Mouse (Mus musculus): ENCODE results near the gene Cds2. TPM values are rescaled to one million over a fixed set of nuclear protein-coding genes. Genes with fewer than 3 reads are reported as not detected.
A peak's percentile ranks its signal among the peaks of the same experiment; 100 is the strongest.
"Not testable (repeated sequence)": the region's sequence is repeated elsewhere in the genome, so short reads cannot be mapped to it uniquely, and the experiment has no call there.

Gene Cds2
- polyA plus RNA-seq, 1 experiment from 2014 or later = 57.8 TPM

DNA sequence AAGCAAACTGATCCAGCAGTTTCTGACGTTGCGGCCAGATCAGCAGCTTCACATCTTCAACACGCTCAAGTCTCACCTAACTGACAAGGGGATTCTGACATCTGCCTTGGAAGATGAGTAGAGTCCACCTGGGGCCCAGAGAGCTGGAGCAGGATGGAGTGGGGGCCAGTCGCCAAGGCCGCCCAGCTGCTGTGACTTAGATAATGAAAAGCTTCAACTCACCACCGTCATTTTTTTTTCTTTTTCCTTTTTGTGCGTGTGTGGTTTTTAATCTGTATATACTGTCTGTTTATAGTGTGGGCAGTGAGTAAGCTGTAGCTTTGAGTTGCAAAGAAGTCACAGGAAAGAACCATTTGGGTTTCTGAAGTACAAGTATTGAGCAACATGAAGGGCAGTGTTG, 42.2 kb downstream of the Cds2 start:
- Histone ChIP-seq H3K4me1 (no peaks in the 10 kb centered on the region), H3K4me3 (replicated peaks) (no peak overlapping the region), H3K27me3 (replicated peaks) (no peaks in the 10 kb centered on the region), H3K36me3 (peaks cover 76% of the 10 kb centered on the region), H3K27ac (replicated peaks) (no peak overlapping the region), H3K9me3 (replicated peaks) (no peaks in the 10 kb centered on the region), H3K4me2 (no peak overlapping the region), H3K9ac (replicated peaks) (no peak overlapping the region)
- 93% methylated on average over 7 of the region's 7 CpGs for WGBS
- no peak for ATAC-seq (ENCODE audit: low FRiP score)

DNA sequence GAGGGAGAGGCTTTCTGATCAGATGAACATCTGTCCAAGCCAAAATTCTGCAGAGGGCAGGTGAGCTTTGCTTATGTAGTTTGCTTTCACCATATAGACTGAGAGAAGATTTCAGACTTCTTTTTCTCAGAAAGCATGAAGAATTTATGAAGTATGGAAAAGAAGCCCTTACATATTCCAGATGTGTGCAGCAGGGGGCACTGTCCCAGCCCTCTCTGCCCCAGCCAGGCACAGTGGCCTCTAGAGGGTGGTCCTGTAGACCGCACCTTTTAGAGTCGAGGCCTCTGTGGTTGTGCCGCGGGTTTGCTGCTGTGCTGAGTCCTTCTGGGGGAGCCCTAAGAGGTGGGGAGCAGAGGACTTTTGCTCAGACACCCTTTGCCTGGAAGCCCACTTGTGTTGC, 43.0 kb downstream of the Cds2 start:
- no peaks in the 10 kb centered on the region for H3K27me3 ChIP-seq (replicated peaks)
- no peaks in the 10 kb centered on the region for H3K9me3 ChIP-seq (replicated peaks)
- H3K4me1 ChIP-seq = no peaks in the 10 kb centered on the region
- ATAC-seq (ENCODE audit: low FRiP score) = no peak
- 65% methylated on average over 4 of the region's 4 CpGs for WGBS
- no peak overlapping the region for H3K27ac ChIP-seq (replicated peaks)
- no peak overlapping the region for H3K9ac ChIP-seq (replicated peaks)
- no peak overlapping the region for H3K4me3 ChIP-seq (replicated peaks)
- H3K36me3 ChIP-seq = peaks cover 74% of the 10 kb centered on the region
- no peak overlapping the region for H3K4me2 ChIP-seq

DNA sequence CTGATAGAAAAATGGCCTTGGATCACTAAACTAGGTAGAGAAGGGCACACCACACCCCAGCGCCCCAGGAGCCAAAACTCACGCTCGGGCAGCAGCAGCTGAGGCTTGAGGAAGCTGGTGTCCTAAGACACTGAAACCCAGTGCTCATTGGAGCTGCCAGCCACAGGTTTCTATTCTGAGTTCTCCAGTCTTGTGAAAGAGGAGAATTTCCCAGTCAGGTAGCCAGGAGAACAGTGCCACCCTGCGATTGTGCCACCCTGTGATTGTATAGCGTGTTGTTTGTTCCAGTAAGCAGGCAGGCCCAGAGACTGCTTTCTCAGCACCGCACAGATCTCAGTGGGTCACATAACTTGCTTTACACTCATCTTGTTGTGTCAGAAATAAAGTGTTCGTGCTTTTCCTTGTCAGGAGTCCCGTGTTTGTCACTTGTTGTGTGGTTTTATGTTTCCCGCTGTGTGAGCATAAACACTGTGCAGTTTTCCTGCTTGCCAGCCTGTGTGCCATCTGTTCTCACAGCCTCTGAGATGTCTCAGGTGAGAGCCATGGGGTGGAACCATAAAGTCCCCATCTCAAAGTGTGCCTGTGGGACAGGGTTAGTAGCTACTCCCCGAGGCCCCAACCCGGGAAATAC, 44.4 kb downstream of the Cds2 start:
- H3K27ac ChIP-seq (replicated peaks) = no peak overlapping the region
- peaks cover 64% of the 10 kb centered on the region for H3K36me3 ChIP-seq
- no peaks in the 10 kb centered on the region for H3K27me3 ChIP-seq (replicated peaks)
- no peak for ATAC-seq (ENCODE audit: low FRiP score)
- no peaks in the 10 kb centered on the region for H3K9me3 ChIP-seq (replicated peaks)
- no peak overlapping the region for H3K9ac ChIP-seq (replicated peaks)
- no peaks in the 10 kb centered on the region for H3K4me1 ChIP-seq
- 91% methylated on average over 11 of the region's 11 CpGs for WGBS
- H3K4me3 ChIP-seq (replicated peaks) = no peak overlapping the region
- H3K4me2 ChIP-seq = no peak overlapping the region

DNA sequence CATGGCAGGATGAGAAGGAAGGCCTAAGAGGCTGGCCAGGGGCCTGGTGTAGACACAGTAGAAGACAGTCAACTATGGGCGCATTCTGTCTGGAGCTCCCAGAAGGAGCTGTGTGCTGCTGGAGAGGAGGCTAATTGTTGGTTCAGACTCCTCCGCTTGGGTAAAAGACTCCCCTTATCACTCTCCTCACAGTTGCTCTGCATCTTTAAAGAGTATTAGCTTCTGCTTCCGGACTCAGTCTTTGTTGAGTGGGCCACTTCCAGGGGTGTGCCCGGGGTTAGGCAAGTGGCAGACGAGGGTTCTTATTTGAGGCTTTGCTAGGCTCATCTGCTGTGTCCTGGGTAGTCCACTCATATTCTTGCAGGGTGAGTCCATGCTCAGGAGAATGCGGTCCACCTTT, 45.9 kb downstream of the Cds2 start:
- Histone ChIP-seq H3K4me2 (no peak overlapping the region), H3K36me3 (peaks cover 60% of the 10 kb centered on the region), H3K9ac (replicated peaks) (no peak overlapping the region), H3K4me1 (no peaks in the 10 kb centered on the region), H3K9me3 (replicated peaks) (no peaks in the 10 kb centered on the region), H3K27ac (replicated peaks) (no peak overlapping the region), H3K4me3 (replicated peaks) (no peak overlapping the region), H3K27me3 (replicated peaks) (no peaks in the 10 kb centered on the region)
- 98% methylated on average over 6 of the region's 6 CpGs for WGBS
- ATAC-seq (ENCODE audit: low FRiP score) = no peak

DNA sequence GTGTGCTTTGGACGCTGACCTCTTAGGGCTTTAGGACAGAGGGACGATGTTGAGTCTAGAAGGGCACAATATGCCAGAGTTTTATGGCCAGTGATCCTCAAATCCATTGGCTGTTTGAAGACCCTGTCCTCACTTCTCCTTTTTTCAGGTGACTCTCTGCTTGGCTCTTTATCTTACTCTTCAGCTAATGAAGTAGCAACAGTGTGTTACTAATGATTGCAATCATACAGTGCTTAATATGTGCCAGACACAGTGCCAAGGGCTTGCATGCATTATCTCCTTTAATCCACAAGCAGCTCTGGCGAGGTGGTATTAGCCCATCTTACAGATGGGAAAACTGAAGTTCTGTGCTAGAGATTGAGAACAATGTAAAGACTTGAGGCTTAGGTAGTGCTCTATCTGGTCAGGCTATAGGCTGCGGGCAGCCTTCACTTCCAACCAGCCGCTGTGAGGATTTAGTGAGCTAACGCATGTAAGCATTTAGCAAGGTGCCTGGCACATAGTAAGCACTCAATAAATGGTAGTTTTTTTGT, 46.5 kb downstream of the Cds2 start:
- no peak overlapping the region for H3K4me2 ChIP-seq
- no peak overlapping the region for H3K4me3 ChIP-seq (replicated peaks)
- no peak overlapping the region for H3K9ac ChIP-seq (replicated peaks)
- no peaks in the 10 kb centered on the region for H3K27me3 ChIP-seq (replicated peaks)
- H3K27ac ChIP-seq (replicated peaks) = no peak overlapping the region
- 96% methylated on average over 6 of the region's 6 CpGs for WGBS
- no peak for ATAC-seq (ENCODE audit: low FRiP score)
- H3K36me3 ChIP-seq = peaks cover 53% of the 10 kb centered on the region
- no peaks in the 10 kb centered on the region for H3K4me1 ChIP-seq
- no peaks in the 10 kb centered on the region for H3K9me3 ChIP-seq (replicated peaks)

DNA sequence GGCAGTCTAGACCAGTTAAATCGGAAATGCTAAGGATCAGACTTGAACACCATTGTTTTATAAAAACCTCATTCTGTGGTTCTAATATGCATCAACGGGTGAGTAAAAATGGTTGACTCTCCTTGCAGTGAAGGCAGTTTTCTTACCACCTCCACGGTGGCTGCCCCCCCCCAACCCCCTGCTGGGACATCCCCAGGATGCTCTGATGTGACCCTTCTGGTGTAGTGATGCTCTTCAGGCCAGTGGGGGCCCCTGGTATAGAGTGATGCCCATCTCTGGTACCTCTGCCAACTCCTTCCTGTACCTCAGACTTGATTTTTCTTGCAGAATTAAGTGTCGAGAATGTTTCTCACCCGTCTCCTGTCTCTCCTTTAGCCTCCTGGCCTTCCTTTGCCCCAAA, 49.7 kb downstream of the Cds2 start:
- ATAC-seq (ENCODE audit: low FRiP score) = no peak

DNA sequence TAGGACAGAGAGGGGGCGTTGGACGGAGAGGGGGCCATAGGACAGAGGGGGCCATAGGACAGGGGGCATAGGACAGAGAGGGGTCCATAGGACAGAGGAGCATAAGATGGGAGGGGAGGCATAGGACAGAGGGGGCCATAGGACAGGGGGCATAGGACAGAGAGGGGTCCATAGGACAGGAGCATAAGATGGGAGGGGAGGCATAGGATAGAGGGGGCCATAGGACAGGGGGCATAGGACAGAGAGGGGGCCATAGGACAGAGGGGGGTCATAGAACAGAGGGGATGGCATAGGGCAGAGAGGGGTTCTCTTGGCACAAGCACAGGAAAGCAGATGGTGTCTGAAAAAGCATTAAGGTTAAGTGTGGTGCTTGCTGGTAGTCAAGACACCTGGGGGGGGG, 50.6 kb downstream of the Cds2 start:
- ATAC-seq (ENCODE audit: low FRiP score) = no peak
- 100% methylated on average over 2 of the region's 2 CpGs for WGBS
- no peaks in the 10 kb centered on the region for H3K4me1 ChIP-seq
- no peak overlapping the region for H3K27ac ChIP-seq (replicated peaks)
- H3K27me3 ChIP-seq (replicated peaks) = no peaks in the 10 kb centered on the region
- no peaks in the 10 kb centered on the region for H3K9me3 ChIP-seq (replicated peaks)
- H3K4me3 ChIP-seq (replicated peaks) = no peak overlapping the region
- no peak overlapping the region for H3K4me2 ChIP-seq
- H3K9ac ChIP-seq (replicated peaks) = no peak overlapping the region
- H3K36me3 ChIP-seq = peaks cover 19% of the 10 kb centered on the region

More for the DNA sequence above, 49.7 kb downstream of the Cds2 start:
- Histone ChIP-seq H3K4me1 (no peaks in the 10 kb centered on the region), H3K27ac (replicated peaks) (no peak overlapping the region), H3K27me3 (replicated peaks) (no peaks in the 10 kb centered on the region), H3K36me3 (peaks cover 26% of the 10 kb centered on the region), H3K4me3 (replicated peaks) (no peak overlapping the region), H3K9me3 (replicated peaks) (no peaks in the 10 kb centered on the region), H3K9ac (replicated peaks) (no peak overlapping the region), H3K4me2 (no peak overlapping the region)
- 77% methylated on average over 5 of the region's 5 CpGs for WGBS

DNA sequence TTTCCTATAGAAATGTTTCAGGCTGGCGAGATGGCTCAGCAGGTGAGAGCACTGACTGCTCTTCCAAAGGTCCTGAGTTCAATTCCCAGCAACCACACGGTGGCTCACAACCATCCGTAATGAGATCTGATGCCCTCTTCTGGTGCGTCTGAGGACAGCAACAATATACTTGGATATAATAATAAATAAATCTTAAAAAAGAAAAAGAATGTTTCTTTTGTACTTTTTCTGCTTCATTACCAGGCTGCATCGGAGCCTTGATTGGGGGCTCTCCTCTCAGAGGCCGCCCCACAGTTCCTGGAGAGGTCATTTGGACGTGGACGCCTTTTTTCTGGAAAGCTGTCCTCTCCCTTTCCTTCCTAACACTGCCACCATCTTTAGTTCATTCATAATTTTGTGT, 51.1 kb downstream of the Cds2 start:
- ATAC-seq (ENCODE audit: low FRiP score); H3K4me1 ChIP-seq; H3K9me3 ChIP-seq (replicated peaks); H3K27ac ChIP-seq (replicated peaks); H3K4me3 ChIP-seq (replicated peaks); H3K9ac ChIP-seq (replicated peaks); H3K27me3 ChIP-seq (replicated peaks); H3K4me2 ChIP-seq: not testable (repeated sequence)
- peaks cover 16% of the 10 kb centered on the region for H3K36me3 ChIP-seq
- 89% methylated on average over 8 of the region's 8 CpGs for WGBS

DNA sequence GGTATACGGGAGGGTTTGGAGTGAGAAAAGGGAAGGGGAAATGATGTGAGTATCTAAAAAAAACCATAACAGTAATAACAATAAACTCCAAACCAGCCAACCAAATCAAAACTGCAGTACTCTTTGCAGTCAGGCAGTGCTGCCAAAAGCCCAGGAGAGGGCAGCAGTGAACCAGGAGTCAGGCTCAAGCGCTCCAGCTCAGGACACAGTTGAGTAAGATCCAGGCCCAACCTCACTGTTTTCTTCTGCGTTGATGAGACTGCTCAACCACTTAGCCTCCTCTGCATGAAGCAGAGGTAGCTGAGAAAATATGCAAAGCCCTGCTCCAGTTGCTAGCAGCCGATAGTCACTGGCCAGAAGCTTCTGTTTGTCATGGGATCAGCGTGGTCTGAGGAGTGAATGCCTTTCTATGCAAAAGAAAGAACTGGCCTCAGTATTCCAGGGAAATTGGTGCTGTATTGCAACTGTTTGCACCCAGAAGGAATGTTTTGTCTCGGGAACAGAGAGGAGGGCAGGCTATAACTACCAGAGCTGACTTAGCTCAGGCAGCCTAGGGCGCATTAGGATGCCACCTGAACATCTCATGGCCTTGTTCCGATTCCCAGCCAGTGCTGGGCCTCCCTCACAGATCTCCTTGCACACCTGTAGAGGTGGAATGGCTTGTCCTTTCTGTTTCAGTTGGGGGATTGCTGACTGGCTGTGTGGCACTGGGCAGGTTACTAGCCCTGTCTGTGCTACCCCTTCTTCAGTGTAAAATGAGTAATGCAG, 53.3 kb downstream of the Cds2 start:
- no peak overlapping the region for H3K9ac ChIP-seq (replicated peaks)
- WGBS = 38% methylated on average over 8 of the region's 8 CpGs

DNA sequence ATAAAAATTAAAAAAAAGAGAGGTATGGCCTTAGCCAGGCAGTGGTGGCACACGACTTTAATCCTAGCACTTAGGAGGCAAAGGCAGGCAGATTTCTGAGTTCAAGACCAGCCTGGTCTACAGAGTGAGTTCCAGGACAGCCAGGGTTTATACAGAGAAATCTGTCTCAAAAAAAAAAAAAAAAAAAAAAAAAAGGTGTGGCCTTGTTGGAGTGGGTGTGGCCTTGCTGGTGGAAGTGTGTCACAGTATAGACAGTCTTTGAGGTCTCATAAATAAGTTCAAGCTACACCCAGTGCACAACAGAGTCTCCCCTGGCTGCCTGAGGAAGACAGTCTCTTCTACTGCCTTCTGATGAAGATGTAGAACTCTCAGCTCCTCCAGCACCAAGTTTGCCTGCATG, 54.2 kb downstream of the Cds2 start:
- no peak overlapping the region for H3K4me2 ChIP-seq
- no peaks in the 10 kb centered on the region for H3K9me3 ChIP-seq (replicated peaks)
- H3K9ac ChIP-seq (replicated peaks) = no peak overlapping the region
- H3K27ac ChIP-seq (replicated peaks) = no peak overlapping the region
- no peak for ATAC-seq (ENCODE audit: low FRiP score)
- H3K27me3 ChIP-seq (replicated peaks) = no peaks in the 10 kb centered on the region
- H3K36me3 ChIP-seq = 0 out of 2 replicates have a peak, but pooled peaks cover 3% of the 10 kb centered on the region
- H3K4me1 ChIP-seq = no peaks in the 10 kb centered on the region
- H3K4me3 ChIP-seq (replicated peaks) = no peak overlapping the region
- WGBS = 94% methylated on average over 1 of the region's 1 CpGs

More for the DNA sequence above, 53.3 kb downstream of the Cds2 start:
- no peaks in the 10 kb centered on the region for H3K27me3 ChIP-seq (replicated peaks)
- H3K4me3 ChIP-seq (replicated peaks) = no peak overlapping the region
- H3K27ac ChIP-seq (replicated peaks) = no peak overlapping the region; the same call in 1 of the 2 replicates
- H3K9me3 ChIP-seq (replicated peaks) = no peaks in the 10 kb centered on the region
- H3K36me3 ChIP-seq = peaks cover 4% of the 10 kb centered on the region; the same call in 1 of the 2 replicates
- H3K4me2 ChIP-seq = no peak overlapping the region
- no peaks in the 10 kb centered on the region for H3K4me1 ChIP-seq
- ATAC-seq (ENCODE audit: low FRiP score) = peak; percentile 87

DNA sequence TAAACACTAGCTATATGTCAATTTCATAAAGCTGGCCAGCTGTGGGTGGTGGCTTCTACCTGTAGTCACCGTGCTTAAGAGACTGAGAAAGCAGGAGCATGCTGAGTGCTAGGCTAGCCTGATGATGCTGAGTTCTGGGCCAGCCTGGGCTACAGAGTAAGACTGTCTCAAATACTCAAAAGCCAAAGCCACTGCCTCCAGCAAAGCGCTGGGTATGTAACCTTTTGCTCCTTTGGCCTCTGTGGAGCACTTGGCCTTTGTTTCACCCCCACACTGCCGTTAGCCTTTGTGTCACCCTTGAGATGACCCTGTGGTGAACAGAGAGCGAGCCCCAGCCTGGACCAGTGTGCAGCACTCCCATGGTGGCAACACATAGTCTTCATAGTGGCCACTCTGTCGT, 57.6 kb downstream of the Cds2 start:
- 63% methylated on average over 5 of the region's 5 CpGs for WGBS

DNA sequence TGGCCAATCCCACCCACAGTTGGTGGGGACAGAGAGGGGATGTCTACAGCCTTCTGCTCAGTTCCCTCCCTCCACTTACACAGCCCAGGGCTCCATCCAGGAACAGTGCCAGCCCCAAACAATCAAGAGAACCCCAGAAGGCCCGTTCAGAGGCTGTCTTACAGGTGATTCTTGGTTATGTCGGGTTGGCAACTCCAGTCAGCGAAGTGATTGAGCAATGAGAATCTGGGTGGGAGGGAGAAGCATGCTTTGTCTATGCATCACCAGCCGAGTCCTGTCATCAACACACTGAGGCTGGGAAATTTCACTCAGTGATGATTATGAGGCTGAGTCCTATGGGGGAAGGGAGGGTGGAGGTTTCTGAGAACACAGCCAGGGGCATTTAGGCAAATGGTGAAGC, 60.6 kb downstream of the Cds2 start:
- H3K27me3 ChIP-seq (replicated peaks) = no peaks in the 10 kb centered on the region
- H3K36me3 ChIP-seq = no peaks in the 10 kb centered on the region
- no peak overlapping the region for H3K27ac ChIP-seq (replicated peaks)
- H3K4me3 ChIP-seq (replicated peaks) = no peak overlapping the region
- H3K4me1 ChIP-seq = no peaks in the 10 kb centered on the region
- ATAC-seq (ENCODE audit: low FRiP score) = no peak
- H3K4me2 ChIP-seq = no peak overlapping the region
- no peaks in the 10 kb centered on the region for H3K9me3 ChIP-seq (replicated peaks)
- H3K9ac ChIP-seq (replicated peaks) = no peak overlapping the region
- WGBS = 56% methylated on average over 4 of the region's 4 CpGs

More for the DNA sequence above, 57.6 kb downstream of the Cds2 start:
- ATAC-seq (ENCODE audit: low FRiP score) = no peak
- no peak overlapping the region for H3K9ac ChIP-seq (replicated peaks)
- no peaks in the 10 kb centered on the region for H3K9me3 ChIP-seq (replicated peaks)
- H3K4me2 ChIP-seq = no peak overlapping the region
- H3K27ac ChIP-seq (replicated peaks) = no peak overlapping the region
- no peaks in the 10 kb centered on the region for H3K27me3 ChIP-seq (replicated peaks)
- H3K36me3 ChIP-seq = no peaks in the 10 kb centered on the region
- no peak overlapping the region for H3K4me3 ChIP-seq (replicated peaks)
- no peaks in the 10 kb centered on the region for H3K4me1 ChIP-seq

All from neural tube, embryonic 15.5 days (tissue).